Mouse (Mus musculus): Measurements from ENCODE around the gene Isx.

The Isx gene

DNA sequence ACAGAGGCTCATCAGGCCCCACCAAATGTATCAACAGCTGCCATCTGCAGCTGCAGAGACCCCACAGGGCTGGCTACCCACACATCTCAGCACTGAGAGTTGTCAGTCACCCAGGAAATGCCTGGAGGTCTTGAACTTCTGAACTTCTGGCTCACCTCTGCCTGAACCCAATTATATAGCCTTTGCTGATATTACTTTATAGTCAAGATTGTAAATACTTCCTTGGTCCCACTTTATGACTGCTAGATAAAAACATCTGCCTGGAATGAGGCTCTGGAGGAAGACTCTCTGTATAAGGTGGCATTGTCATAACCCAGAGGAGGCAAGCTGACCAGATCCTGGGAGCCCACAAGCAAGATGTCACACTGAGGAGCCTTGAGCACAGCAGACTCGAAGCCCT lies 28.8 kb downstream of the Isx start:
- DNase-seq (ENCODE audit: low spot score): no peak

DNA sequence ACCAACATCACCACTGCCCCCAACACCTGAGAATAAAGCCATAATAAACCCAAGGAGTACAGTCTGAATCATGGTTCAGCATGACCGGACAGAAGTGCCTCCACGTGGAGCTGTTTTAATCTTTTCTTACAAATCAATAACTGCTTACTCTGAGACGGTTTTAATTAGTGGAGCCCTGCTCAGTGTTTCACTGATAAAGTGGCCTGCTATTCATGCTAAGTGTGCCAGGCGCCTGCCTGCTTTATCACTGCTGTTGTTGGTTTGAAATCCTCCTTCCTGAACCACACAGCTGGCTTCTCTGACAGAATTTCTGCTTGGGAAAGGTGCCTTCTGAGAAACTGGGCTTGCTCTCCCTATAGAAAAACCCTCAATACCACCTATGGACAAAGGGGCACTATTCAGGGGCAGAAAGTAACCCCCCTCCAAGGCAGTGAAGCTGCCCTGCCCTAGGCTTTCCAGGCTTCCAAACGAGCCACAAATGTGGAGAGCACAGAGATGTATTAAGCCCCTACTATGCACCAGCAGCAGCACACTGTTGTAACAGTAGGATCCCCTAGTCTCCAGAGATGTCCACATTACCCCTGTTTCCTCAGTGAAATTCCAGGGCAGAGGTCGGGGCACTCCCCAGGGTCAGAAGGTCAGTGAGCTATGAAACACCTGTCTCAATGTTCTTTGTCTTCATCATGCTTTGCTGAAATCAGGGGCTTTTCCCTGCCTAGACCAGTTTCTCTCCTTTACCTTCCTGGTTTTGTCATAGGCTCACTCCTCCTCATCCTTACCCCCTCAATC lies 30.3 kb downstream of the Isx start:
- no peak for DNase-seq (ENCODE audit: low spot score)

DNA sequence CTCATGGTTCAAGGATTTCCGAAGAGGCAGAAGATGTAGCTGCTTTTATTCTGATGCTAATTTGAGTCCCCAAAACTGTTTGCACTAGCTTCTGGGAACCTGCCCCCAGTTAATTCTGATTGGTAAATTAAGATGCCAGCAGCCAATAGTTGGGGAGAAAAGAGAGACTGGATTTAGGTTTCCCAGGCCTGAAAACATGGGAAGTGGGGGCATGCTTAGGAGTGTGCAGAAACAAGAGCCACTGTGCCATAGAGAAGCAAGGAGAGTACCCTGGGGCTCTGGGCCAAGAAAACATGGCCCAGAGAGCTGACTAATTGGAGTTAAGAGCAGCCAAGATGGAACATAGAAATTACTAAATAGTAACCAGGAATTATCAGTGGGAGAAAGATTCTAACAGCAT lies 33.4 kb downstream of the Isx start:
- DNase-seq (ENCODE audit: low spot score): no peak

DNA sequence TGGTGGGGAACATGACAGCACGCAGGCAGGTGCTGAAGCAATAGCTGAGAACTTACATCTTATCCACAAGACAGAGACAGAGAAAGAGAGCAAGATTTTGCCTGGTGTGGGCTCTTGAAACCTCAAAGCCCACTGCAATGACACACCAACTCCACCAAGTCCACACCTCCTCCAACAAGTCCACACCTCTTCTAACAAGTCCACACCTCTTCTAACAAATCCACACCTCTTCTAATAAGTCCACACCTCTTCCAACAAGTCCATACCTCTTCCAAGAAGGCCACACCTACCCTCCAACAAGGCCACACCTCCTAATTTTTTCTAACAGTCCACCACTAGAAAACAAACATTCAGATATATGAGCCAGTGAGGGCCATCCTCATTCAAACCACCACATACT lies 37.7 kb downstream of the Isx start:
- DNase-seq (ENCODE audit: low spot score): no peak

DNA sequence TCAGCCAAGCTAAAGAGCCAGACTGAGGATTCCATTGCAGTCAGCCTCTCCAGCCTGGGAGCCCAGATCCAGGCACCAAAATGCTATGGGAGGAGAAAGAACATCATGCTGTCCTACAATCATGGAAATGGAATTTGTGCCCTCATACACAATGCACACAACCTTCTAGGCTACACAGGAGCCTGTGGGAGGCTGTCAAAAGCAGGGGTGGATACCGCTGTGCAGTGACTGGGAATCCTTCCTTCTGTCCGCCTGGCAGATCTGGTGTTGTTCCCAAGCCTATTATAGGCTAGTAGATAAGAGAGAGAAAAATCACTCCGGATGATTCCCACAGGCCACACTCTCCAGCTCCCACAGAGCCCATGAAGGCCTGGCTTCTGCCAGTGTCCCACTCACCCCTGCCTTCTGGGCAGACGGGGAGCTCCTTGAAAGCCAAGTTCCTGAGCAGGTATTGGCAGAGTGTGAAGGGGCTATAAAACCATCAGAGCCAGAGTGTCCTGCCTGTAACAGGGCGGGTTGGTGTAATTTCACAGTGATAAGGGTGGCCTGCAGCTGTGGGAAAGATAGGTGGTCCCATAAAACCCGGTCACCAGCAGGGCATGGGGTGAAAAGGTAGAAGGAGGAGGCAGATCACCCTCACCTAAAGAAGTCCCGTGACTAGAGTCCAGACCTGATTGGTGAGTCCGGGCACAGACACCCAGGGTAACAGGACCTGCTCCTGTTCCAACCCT lies 47.9 kb downstream of the Isx start:
- DNase-seq (ENCODE audit: low spot score): no peak

DNA sequence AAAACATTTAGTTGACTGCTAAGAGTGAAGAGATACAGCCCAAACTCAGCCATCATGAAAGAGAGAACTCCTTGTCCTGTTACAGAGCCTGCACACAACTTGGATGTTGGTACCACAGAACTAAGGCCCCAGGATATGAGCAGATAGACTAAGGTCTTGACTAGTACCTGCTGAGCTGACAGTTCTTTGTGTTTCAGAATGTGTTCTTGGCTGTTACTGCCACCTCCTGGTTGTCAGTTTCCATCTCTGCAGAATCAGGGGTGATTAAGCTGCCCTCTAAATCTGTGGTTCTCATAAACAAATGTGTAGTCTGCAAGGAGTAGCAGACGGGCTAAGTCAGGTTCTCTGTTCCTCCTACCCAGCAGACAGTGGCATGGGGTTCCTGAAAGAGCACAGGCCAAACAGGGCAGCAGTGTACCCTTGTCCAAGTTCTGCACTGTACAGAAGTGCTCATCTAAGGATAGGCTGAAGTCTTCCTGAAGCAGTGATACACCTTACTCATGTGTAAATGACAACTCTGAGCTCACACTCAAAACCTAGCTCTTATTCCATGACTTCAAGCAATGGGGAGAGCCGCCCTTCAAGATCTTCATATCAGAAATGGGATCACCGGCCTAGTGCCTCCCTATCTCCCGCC lies 49.0 kb downstream of the Isx start:
- DNase-seq (ENCODE audit: low spot score): no peak

DNA sequence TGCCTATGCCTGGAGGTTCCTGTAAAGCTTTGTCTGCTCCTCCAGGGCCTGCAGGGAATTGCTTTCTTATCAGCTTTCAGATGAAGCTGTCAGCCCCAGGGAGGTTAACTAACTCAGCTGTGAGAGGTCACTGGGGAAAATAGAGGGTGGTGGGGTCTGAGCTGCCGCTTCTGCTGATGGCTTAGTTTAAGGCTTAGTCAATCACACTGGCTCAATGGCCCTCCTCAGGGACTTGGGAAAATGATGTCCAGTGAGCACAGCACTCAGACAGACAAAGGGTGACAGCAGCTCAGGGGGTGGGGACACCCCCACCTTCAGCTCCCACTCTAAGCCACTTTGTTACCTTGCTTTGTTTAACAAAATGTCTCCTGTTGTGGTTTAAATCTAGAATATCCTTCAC lies 55.0 kb downstream of the Isx start:
- no peak for DNase-seq (ENCODE audit: low spot score)

DNA sequence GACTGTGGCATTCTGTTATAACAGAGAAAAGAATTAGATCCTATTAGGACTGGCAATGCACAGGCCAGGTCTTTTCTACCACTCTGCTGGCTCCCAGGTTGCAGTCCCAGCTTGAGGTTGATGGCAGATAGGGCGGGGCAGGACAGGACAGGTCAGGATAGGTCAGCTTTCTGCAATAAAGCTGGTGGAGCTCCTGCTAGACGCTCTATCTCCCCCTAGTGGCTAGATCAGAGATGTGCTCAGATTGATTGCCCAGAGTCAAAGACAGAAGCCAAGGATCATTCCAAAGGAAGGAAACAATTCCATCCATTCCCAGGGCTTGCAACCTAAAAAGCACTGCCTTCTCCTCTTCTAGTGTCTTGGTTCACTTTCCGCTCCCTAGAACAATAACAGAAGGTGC lies 57.8 kb downstream of the Isx start:
- DNase-seq (ENCODE audit: low spot score): peak; percentile 14

DNA sequence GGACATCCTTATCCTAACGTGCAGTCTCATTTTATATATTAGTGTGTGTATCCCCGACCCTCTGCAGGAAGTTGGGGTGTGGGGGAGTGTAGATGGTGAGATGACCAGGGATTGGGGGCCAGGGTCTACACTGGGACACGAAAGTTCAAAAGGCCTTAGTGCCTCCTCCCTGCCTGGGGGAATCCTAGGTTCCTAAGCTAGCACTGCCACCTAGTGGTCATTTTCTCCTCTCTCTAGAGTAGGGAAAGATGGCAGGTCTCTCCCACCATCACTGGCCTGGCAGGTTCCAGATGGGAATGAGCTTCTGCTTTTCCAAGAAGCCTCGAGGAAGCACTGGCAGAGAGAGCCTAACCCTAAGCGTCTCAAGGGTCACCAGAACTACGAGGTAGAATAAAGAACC lies 62.3 kb downstream of the Isx start:
- peak; percentile 32 for DNase-seq (ENCODE audit: low spot score)

DNA sequence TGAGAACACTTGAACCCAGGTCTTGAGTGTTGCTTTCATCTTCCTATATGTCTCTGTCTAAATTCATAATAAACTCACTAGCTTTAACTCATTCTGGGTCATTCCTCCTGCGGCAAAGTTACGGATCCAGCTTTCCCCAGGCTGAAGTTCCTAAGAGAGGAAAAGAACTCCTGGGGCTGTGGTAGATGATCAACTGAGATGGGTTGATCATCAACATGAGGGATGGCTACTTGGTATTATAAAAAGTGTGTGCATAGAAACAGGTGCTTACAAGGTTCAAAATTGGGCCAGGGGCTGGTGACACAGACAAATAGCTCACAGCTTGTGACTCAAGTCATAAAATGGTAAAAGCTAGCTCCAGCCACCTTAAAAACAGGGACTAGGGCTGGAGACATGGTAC lies 63.7 kb downstream of the Isx start:
- no peak for DNase-seq (ENCODE audit: low spot score)

DNA sequence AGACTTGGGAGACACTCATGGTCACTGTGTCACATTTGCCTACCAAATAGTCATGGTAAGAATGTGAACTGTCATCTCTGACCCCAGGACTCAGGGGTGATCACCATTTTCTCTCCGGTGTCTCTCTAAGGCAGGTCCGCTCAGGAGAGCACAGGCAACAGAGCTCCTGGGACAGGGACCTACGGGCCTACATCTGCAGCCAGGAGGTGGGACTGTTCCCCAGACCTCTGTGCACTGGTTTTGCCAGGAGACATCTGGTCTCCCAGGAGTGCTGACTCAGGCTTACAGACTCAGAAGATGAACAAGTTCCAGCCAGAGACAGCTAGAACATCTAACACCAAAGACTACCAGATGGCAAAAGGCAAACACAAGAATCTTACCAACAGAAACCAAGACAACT lies 69.1 kb downstream of the Isx start:
- no peak for DNase-seq (ENCODE audit: low spot score)
